Mouse (Mus musculus) liver, embryonic 11.5 days (tissue): ENCODE measurements around the gene Clybl. TPM values are rescaled to one million over a fixed set of nuclear protein-coding genes. Genes with fewer than 3 reads are reported as not detected.

Source experiments
- ATAC-seq: fragments of 200-750 bp; cut with Nextera tagmentation; replicated peaks from 2 replicates; pipeline ENCODE4 v1.8.0; 2017; ENCODE audit warnings: moderate number of reproducible peaks, mild to moderate bottlenecking, moderate TSS enrichment, moderate library complexity; ENCODE audit not compliant: low FRiP score
- DNase-seq: peaks from one replicate; pipeline ENCODE4 v3.0.0-alpha.2; 2017; ENCODE audit warnings: low spot score
- H3K27ac ChIP-seq: fragments of 300-500 bp; sonication (generic); 2 replicates; pipeline ENCODE4 v1.5.1; 2014; ENCODE audit warnings: mild to moderate bottlenecking, low read depth, low read length, control low read depth
- H3K27me3 ChIP-seq: fragments of 300-500 bp; sonication (generic); replicated peaks from 2 replicates; pipeline ENCODE4 v1.6.1; 2014; ENCODE audit warnings: low read length, mixed read lengths; ENCODE audit not compliant: control insufficient read depth, insufficient read depth
- H3K36me3 ChIP-seq: fragments of 300-500 bp; sonication (generic); 2 replicates; pipeline ENCODE4 v1.6.1; 2014; ENCODE audit warnings: mild to moderate bottlenecking, low read length, moderate library complexity, mixed read lengths; ENCODE audit not compliant: control insufficient read depth, insufficient read depth
- H3K4me1 ChIP-seq: fragments of 300-500 bp; sonication (generic); replicated peaks from 2 replicates; pipeline ENCODE4 v1.6.1; 2014; ENCODE audit warnings: low read length, mixed read lengths; ENCODE audit not compliant: control insufficient read depth, insufficient read depth
- H3K4me2 ChIP-seq: fragments of 300-500 bp; sonication (generic); 2 replicates; pipeline ENCODE4 v1.6.1; 2014; ENCODE audit warnings: mild to moderate bottlenecking, control low read depth, moderate library complexity
- H3K4me3 ChIP-seq: fragments of 300-500 bp; sonication (generic); 2 replicates; pipeline ENCODE4 v1.5.1; 2014; ENCODE audit warnings: low read depth, low read length, control low read depth
- H3K9ac ChIP-seq: fragments of 300-500 bp; sonication (generic); 2 replicates; pipeline ENCODE4 v1.6.1; 2014; ENCODE audit warnings: low read depth, low read length, control low read depth
- H3K9me3 ChIP-seq: fragments of 300-500 bp; sonication (generic); 2 replicates; pipeline ENCODE4 v1.6.1; 2016; ENCODE audit warnings: low read length, inconsistent platforms, mixed read lengths; ENCODE audit not compliant: control insufficient read depth
- WGBS: fragments of 180-500 bp; shearing (Covaris S2); extraction: QIAGEN DNeasy Blood & Tissue Kit; methylation state at CpG from one replicate; pipeline ENCODE4 v1.1.7; 2014; 5-methylcytosine and 5-hydroxymethylcytosine counted together
- polyA plus RNA-seq: library from polyadenylated mRNA; unstranded; fragments of >200 nt; fragmentation: Nextera tagmentation; extraction: Ambion mirVana; gene quantifications from 2 replicates; pipeline ENCODE4 v1.2.1, GENCODE M21; 2014

Gene Clybl
- polyA plus RNA-seq, 1 experiment from 2014 or later, result 44.4 TPM

DNA sequence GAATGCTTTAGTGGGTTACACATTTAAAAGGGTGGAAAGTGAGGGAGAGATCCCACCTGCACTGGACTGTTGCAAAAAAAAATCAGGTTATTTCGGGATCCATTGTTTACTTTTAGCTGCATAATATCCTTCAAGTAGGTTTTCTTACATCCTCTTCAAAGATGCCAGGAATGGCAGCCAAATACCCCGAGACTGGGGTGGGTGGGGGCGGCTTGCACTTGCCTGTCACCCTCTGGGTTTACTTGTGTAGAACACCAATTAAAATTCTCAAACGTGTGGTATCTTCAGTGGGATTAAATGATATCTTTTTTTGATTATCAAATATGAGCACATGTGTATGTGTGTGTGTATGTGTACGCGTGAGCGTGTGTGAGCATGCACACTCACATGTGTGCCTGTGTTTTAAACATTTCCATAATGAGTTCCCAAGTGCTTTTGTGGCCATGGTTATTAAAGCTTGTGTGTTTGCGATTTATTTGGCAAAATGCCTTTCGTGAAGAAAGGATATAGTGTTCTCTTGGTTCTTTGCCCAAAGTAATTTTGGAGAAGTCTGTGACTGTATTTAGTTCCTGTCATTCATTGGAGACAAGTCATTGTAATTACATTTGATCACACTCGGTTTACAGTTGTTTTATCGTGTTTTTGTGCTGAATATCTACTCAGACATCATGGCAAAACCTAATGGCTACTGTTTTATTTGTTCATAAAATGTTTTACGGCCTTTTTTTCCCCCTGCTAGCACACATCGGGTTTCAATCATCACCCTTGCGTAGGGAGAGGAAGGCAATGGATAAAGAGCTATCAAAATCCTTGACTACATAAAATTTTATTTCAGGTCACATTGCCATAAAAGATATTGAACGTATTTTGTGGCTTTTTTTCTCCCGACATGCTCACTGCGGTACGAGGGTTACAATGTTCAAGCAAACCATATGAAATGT is 65.7 kb downstream of the Clybl start:
- Histone ChIP-seq H3K4me1 (no peaks in the 10 kb centered on the region), H3K27me3 (no peaks in the 10 kb centered on the region), H3K9ac (no peak overlapping the region), H3K27ac (no peak overlapping the region), H3K36me3 (no peaks in the 10 kb centered on the region), H3K4me3 (no peak overlapping the region), H3K9me3 (no peaks in the 10 kb centered on the region), H3K4me2 (no peak overlapping the region)
- DNase-seq (no peak), ATAC-seq (no peak)
- 86% methylated on average over 18 of the region's 18 CpGs for WGBS

DNA sequence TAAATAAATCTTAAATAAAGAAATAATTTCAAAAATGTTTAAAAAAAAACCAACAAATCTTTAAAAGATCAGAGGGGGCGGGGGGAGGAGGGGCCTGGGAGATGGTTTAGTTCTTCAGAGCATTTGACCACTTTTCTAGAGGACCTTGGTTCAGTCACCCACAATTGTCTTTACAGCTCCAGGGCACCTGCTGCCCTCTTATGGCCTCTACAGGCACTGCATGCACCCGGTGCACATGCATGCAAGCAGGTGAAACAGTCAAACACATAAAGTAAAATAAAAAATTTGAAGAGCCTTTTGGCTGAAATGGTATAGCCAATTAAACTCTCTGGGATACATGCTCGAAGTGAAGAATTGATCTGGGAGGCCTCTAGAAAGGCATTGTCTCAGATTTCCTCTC is 67.6 kb downstream of the Clybl start:
- 78% methylated on average over 3 of the region's 3 CpGs for whole genome bisulfite sequencing
- Histone ChIP-seq H3K4me3 (no peak overlapping the region), H3K4me1 (no peaks in the 10 kb centered on the region)

DNA sequence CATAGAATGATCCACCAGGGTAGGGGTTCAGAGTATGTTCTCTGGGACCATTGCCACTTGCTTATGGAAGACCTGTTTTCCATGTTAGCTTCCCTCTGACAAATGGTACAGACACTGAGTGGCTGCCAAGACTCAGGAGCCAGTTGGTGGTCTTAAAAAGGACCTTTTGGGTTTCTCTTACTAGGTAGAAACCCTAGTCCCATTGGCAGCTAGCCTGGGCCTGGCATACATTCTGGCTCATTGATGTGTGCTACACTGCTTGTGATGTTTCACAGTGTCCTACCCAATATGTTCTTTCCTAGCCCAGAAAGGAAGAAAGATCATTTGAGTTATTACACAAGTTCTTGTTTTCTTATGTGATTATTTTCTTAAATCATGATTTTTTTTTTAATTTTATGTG is 69.8 kb downstream of the Clybl start:
- Histone ChIP-seq H3K9me3 (no peaks in the 10 kb centered on the region), H3K27ac (no peak overlapping the region), H3K4me1 (no peaks in the 10 kb centered on the region), H3K36me3 (no peaks in the 10 kb centered on the region), H3K4me2 (no peak overlapping the region), H3K27me3 (peaks cover 14% of the 10 kb centered on the region; the same call in 1 of the 2 replicates), H3K4me3 (no peak overlapping the region), H3K9ac (no peak overlapping the region)
- ATAC-seq (no peak), DNase-seq (no peak)

More for the DNA sequence above, 67.6 kb downstream of the Clybl start:
- Histone ChIP-seq H3K9me3 (no peaks in the 10 kb centered on the region), H3K27me3 (no peaks in the 10 kb centered on the region), H3K27ac (no peak overlapping the region), H3K36me3 (no peaks in the 10 kb centered on the region), H3K9ac (no peak overlapping the region), H3K4me2 (no peak overlapping the region)
- DNase-seq, result no peak
- ATAC-seq, result no peak

DNA sequence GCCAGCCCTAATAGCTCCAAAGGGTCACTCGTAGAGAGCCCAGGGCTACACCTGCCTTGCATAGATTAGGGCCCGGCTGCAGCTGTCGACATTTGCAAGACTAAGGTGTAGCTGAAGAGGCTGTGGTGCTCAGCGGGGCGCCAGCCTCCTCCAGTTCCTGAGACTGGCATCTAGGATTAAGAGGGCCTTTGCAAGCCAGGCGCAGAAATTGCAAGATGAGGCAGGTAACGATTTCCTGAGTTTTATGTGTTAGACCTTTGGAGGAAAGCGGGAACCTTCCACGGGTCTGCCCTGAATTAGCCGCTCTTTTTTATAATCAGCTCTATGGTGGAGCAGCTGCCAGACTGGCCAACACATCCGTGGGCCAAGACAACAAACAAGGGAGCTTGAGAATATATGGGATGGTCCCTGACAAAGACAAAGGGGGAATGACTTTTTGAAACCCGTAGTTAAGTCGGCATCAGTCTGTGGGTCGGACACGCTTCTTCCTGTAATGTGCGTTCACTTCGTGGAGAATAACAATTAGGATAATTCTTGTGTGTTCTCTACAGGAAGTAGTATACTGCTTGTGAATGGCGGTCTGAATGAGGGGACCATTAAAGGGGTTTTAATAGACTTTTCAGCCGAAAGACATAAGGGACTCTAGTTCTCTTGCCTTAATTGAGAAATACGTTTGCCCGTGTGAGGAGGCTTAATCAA is 74.2 kb downstream of the Clybl start:
- DNase-seq (no peak), ATAC-seq (no peak)
- Histone ChIP-seq H3K9ac (no peak overlapping the region), H3K27me3 (peaks cover 25% of the 10 kb centered on the region), H3K4me1 (no peaks in the 10 kb centered on the region), H3K36me3 (no peaks in the 10 kb centered on the region), H3K4me2 (0 out of 2 replicates have a peak overlapping the region, but pooled peaks have one; percentile 13), H3K4me3 (no peak overlapping the region), H3K9me3 (no peaks in the 10 kb centered on the region), H3K27ac (no peak overlapping the region)
- WGBS, result 14% methylated on average over 21 of the region's 21 CpGs

DNA sequence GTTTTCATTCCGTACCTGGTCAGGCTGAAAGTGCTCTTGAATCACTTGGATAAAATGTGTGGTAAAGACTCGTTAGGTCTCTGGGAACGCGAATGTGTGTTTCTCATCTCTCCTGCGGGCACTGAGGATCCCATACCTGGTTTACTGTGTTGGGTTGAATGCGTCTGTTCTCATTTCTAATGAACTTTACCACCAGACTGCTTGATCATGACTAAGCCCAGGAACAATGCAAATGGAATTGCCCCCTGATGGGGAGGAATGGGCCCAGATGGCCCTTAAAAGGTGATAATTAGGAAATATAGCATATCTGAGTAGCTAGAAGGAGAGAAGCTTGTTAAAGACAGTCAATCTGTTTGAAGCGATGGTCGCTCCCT is 74.7 kb downstream of the Clybl start:
- Histone ChIP-seq H3K27me3 (peaks cover 25% of the 10 kb centered on the region), H3K4me2 (no peak overlapping the region), H3K36me3 (no peaks in the 10 kb centered on the region), H3K9ac (no peak overlapping the region), H3K9me3 (no peaks in the 10 kb centered on the region), H3K4me1 (no peaks in the 10 kb centered on the region), H3K4me3 (no peak overlapping the region), H3K27ac (no peak overlapping the region)
- 25% methylated on average over 8 of the region's 8 CpGs for WGBS
- DNase-seq (no peak), ATAC-seq (no peak)

DNA sequence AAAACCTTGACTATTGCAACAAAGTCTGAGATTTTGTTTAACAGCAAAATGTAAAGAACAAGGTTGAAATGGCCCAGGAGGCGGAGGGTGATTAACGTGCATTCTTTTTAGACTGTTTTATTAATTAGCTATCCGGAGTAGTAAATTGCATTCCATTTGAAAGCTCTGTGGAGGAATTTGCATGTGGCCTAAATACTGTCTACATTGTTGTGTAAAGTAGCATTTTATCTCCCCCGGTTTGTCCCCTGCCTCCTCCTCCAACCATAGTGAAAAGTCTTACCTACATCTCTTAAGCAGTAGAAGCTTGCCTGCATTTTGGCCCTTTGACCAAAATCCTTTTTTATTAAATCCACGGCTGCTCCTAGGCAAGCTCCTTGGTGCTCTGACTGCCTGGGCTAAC is 76.8 kb downstream of the Clybl start:
- no peak overlapping the region for H3K4me3 ChIP-seq
- no peak overlapping the region for H3K27ac ChIP-seq
- 55% methylated on average over 5 of the region's 5 CpGs for WGBS
- H3K36me3 ChIP-seq, result no peaks in the 10 kb centered on the region
- no peak for DNase-seq
- no peak overlapping the region for H3K9ac ChIP-seq
- H3K27me3 ChIP-seq, result peaks cover 25% of the 10 kb centered on the region
- no peak for ATAC-seq
- no peak overlapping the region for H3K4me2 ChIP-seq
- no peaks in the 10 kb centered on the region for H3K9me3 ChIP-seq
- H3K4me1 ChIP-seq, result no peaks in the 10 kb centered on the region

DNA sequence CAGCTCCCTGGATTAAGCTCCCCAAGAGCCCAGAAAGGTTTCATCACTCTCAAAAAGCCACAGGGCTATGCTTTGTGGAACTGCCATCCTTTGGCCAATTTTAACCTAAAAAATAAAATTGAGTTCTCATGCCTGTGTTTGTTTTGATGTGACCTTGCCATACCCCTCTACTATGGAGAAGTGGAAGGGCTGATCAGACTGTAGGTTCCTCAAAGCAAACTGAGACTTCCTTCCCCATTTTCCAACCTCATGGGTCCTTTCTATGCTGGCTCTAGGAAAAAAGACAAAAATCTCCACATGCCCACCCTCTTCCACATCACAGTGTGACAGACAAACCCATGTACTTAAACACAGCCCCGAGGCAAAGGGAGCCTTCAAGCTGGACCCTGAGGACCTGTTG is 79.7 kb downstream of the Clybl start:
- Histone ChIP-seq H3K4me1 (no peaks in the 10 kb centered on the region), H3K27ac (no peak overlapping the region), H3K27me3 (peaks cover 11% of the 10 kb centered on the region), H3K4me2 (no peak overlapping the region), H3K4me3 (no peak overlapping the region), H3K9ac (no peak overlapping the region), H3K9me3 (no peaks in the 10 kb centered on the region), H3K36me3 (no peaks in the 10 kb centered on the region)
- ATAC-seq, result no peak
- no peak for DNase-seq
- 48% methylated on average over 1 of the region's 1 CpGs for WGBS

DNA sequence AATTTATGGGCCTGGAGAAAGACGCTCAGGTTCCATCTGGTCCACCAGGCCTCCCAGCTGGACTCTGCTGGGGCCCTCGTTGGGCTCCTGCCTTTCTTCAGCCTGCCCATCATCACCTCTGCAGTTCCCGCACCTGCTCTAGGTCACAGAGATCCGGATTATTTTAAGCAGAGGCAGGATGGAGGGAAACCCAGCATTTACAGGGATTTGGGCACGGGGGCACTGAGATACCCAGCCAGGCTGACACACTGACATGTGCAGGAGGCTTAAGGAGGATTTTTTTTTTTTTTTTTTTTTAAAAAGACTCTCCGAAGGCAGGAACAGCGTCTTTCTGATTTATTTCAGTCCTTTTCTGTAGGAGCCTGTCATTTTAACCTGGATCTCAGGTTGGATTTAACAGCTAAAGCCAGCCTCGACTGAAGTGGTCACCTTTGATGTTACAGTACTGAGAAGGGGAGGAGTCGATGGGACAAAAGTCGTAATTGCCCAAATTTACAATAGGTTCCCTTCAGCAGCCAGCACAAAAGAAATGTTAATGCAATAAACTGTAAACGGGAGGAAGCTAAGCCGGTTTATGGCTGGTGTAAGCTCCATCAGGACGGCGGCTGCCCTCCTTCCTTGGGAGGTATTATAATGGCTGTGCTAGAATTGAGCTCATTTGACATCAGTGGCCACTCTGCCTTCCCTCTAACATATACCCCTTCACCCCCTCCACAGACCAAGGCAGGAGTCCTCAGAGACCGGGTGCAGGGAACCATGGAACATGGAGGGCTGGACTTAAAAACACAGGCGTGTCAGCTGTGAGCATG is 81.6 kb downstream of the Clybl start:
- 60% methylated on average over 16 of the region's 16 CpGs for WGBS
- Histone ChIP-seq H3K27ac (no peak overlapping the region), H3K4me2 (no peak overlapping the region), H3K36me3 (no peaks in the 10 kb centered on the region), H3K4me1 (no peaks in the 10 kb centered on the region), H3K9me3 (no peaks in the 10 kb centered on the region), H3K9ac (no peak overlapping the region), H3K4me3 (no peak overlapping the region), H3K27me3 (no peaks in the 10 kb centered on the region)
- no peak for ATAC-seq
- no peak for DNase-seq
